Mouse (Mus musculus) intestine, embryonic 15.5 days (tissue): Measurements from ENCODE around the gene Clec4g. TPM values are rescaled to one million over a fixed set of nuclear protein-coding genes. Genes with fewer than 3 reads are reported as not detected.

Source experiments
- ATAC-seq: fragments of 200-750 bp; cut with Nextera tagmentation; 2 replicates; pipeline ENCODE4 v1.8.0; 2017; ENCODE audit warnings: moderate TSS enrichment, moderate library complexity
- H3K27ac ChIP-seq: fragments of 300-500 bp; sonication (generic); 2 replicates; pipeline ENCODE4 v1.5.1; 2015; ENCODE audit warnings: mild to moderate bottlenecking, inconsistent platforms
- H3K27me3 ChIP-seq: fragments of 300-500 bp; sonication (generic); replicated peaks from 2 replicates; pipeline ENCODE4 v1.6.1; 2015; ENCODE audit warnings: inconsistent platforms
- H3K36me3 ChIP-seq: fragments of 300-500 bp; sonication (generic); 2 replicates; pipeline ENCODE4 v1.6.1; 2015; ENCODE audit warnings: inconsistent platforms
- H3K4me1 ChIP-seq: fragments of 300-500 bp; sonication (generic); replicated peaks from 2 replicates; pipeline ENCODE4 v1.6.1; 2015; ENCODE audit warnings: inconsistent platforms
- H3K4me2 ChIP-seq: fragments of 300-500 bp; sonication (generic); replicated peaks from 2 replicates; pipeline ENCODE4 v1.6.1; 2015; ENCODE audit warnings: mild to moderate bottlenecking, inconsistent platforms
- H3K4me3 ChIP-seq: fragments of 300-500 bp; sonication (generic); replicated peaks from 2 replicates; pipeline ENCODE4 v1.5.1; 2015; ENCODE audit warnings: inconsistent platforms
- H3K9ac ChIP-seq: fragments of 300-500 bp; sonication (generic); 2 replicates; pipeline ENCODE4 v1.6.1; 2015; ENCODE audit warnings: inconsistent platforms
- H3K9me3 ChIP-seq: fragments of 300-500 bp; sonication (generic); 2 replicates; pipeline ENCODE4 v1.6.1; 2016; ENCODE audit warnings: inconsistent platforms
- WGBS: fragments of 180-500 bp; shearing (Covaris S2); methylation state at CpG from one replicate; pipeline ENCODE4 v1.1.7; 2015; 5-methylcytosine and 5-hydroxymethylcytosine counted together
- polyA plus RNA-seq: library from polyadenylated mRNA; unstranded; fragments of >200 nt; fragmentation: Nextera tagmentation; extraction: Ambion mirVana; gene quantifications from 2 replicates; pipeline ENCODE4 v1.2.1, GENCODE M21; 2015

The Clec4g gene
- polyA plus RNA-seq, 1 experiment from 2014 or later: 0.40 TPM

DNA sequence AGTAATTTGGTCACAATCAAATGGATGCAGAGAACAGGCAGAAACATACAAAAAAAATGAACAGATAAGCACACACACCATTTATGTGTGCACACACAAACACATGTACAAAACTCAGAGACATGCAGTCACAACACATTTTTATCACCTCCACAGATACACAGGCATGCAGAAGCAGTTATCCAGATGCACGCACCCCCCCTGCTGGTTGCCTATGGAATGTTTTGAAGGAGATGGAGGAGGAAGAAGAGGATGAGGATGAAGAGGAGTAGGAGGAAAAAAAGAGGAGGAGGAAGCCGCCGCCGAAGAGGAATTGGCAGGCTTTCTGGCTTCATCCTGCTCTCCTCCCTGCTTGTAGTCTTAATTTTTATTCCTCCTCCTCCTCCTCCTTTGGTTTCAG is 14.7 kb downstream of the Clec4g start:
- Histone ChIP-seq H3K9me3 (no peaks in the 10 kb centered on the region), H3K4me2 (no peak overlapping the region), H3K27ac (no peak overlapping the region), H3K36me3 (no peaks in the 10 kb centered on the region), H3K4me1 (no peaks in the 10 kb centered on the region), H3K9ac (no peak overlapping the region), H3K4me3 (no peak overlapping the region), H3K27me3 (no peaks in the 10 kb centered on the region)
- ATAC-seq: no peak
- 58% methylated on average over 4 of the region's 4 CpGs for WGBS

DNA sequence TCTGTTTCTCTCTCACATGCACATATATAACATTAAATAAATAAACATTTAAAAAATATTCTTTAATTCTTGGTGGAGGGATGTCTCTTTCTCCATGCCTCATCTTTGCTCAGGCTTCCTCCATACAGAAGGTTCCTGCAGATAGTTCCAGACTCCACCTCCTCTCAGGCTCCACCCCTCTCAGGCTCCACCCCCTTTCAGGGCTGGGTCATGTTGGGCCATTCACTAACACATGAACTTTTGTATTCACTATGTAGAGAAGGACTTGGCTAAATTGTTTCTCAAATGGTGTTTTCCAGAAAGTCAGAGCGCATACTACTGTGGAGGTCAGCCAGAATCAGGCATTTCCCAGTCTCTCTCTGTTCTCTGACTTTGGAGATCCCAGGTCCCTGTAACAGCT is 19.0 kb downstream of the Clec4g start:
- H3K9me3 ChIP-seq: no peaks in the 10 kb centered on the region
- no peak overlapping the region for H3K4me3 ChIP-seq
- H3K27me3 ChIP-seq: no peaks in the 10 kb centered on the region
- H3K9ac ChIP-seq: no peak overlapping the region
- H3K27ac ChIP-seq: no peak overlapping the region
- no peak overlapping the region for H3K4me2 ChIP-seq
- H3K4me1 ChIP-seq: no peaks in the 10 kb centered on the region
- no peaks in the 10 kb centered on the region for H3K36me3 ChIP-seq
- 93% methylated on average over 1 of the region's 1 CpGs for WGBS
- no peak for ATAC-seq

DNA sequence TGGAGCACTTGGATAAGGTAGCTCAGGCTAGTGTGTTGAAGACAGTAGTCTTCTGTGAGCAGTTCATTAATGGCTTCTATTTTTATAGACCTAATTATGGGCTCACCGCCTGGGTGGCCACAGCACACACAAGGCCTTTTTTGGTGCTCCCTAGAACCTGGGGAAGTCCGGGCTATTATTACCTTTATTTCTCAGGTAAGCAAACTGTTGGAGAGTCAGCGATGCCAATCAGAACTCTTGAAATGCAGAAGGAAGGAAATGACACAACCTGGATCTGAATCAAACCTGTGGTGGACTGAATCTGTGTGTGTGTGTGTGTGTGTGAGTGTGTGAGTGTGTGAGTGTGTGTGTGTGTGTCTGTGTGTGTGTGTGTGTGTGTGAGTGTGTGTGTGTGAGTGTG is 26.3 kb downstream of the Clec4g start, which contains the start of gene Fcer2a:
TSS of gene Fcer2a (minus strand) at position 55 of the 400 bp plus-strand sequence.
- Histone ChIP-seq H3K9ac (no peak within 1 kb of the TSS), H3K4me3 (no peak within 1 kb of the TSS), H3K36me3 (no peaks in the 10 kb centered on the region), H3K4me1 (no peaks in the 10 kb centered on the region), H3K27ac (no peak within 1 kb of the TSS), H3K9me3 (no peaks in the 10 kb centered on the region), H3K27me3 (no peaks in the 10 kb centered on the region), H3K4me2 (no peak within 1 kb of the TSS)
- no peak for ATAC-seq
- WGBS: 81% methylated on average over 3 of the region's 3 CpGs

DNA sequence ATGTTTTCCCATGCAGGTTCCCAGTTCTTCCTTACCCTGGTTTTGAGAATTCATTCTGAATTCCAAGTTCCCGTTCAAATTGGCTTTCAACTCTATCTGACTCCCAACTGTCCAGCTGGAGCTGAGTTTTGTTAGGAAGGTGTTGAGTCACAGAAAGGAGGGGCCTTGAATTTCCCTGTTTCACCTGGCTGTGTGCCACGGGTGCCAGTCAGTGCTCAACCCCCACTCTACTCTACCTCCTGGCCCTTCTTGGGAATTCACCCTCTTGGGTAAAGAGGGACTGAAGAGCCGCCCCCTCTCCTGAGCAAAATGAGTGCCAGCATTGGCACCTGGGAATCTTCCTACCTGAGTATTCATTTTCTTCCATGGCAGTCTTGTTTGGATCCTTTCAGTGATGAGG is 29.7 kb downstream of the Clec4g start:
- H3K4me3 ChIP-seq: no peak overlapping the region
- ATAC-seq: no peak
- no peak overlapping the region for H3K4me2 ChIP-seq
- no peak overlapping the region for H3K9ac ChIP-seq
- H3K36me3 ChIP-seq: no peaks in the 10 kb centered on the region
- no peaks in the 10 kb centered on the region for H3K4me1 ChIP-seq
- no peaks in the 10 kb centered on the region for H3K27me3 ChIP-seq
- 71% methylated on average over 3 of the region's 3 CpGs for WGBS
- H3K27ac ChIP-seq: no peak overlapping the region
- H3K9me3 ChIP-seq: no peaks in the 10 kb centered on the region

DNA sequence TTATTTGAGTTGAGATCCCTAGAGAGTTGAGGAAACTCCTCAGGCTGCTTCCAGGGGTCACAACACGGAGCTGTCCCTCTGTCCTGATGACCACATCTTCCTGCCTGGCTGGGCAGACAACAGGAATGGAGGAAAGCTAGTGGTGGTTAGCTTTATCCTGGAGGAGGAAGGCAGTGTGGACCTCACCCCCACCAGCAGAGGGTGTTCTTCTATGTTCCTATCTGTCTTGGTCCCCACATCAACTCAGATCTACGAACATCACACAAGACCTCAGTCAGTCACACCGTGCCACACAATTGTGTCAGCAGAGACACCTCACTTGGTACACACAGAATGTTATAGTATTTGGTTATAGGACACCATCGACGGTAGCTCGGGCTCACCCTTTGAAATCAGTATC is 32.9 kb downstream of the Clec4g start:
- Histone ChIP-seq H3K27me3 (no peaks in the 10 kb centered on the region), H3K4me1 (no peaks in the 10 kb centered on the region), H3K4me2 (no peak overlapping the region), H3K9me3 (no peaks in the 10 kb centered on the region), H3K36me3 (no peaks in the 10 kb centered on the region), H3K27ac (no peak overlapping the region), H3K4me3 (no peak overlapping the region), H3K9ac (no peak overlapping the region)
- no peak for ATAC-seq
- 71% methylated on average over 6 of the region's 6 CpGs for WGBS

DNA sequence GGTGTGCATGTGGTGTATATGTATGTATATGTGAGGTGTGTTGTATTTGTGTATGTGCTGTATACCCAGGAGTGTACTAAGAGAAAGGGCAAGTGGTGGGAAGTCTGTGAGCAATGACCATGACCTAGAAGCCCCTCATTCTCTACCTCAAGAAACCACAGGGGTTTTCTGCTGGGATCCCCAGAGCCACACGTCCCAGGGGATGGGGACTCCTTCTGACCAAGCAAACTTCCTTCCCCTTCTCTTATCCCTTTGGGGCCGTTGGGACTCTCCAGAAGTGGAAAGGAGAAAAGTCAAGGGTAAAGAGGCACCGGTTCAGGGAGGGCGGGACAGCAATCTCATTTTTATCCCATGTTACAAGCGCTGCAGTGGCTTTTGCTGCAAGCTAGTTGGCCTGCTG is 35.0 kb downstream of the Clec4g start:
- WGBS: 67% methylated on average over 5 of the region's 5 CpGs
- H3K9me3 ChIP-seq: no peaks in the 10 kb centered on the region
- no peak overlapping the region for H3K4me2 ChIP-seq
- H3K9ac ChIP-seq: no peak overlapping the region
- no peak overlapping the region for H3K4me3 ChIP-seq
- no peaks in the 10 kb centered on the region for H3K4me1 ChIP-seq
- no peak overlapping the region for H3K27ac ChIP-seq
- ATAC-seq: no peak
- no peaks in the 10 kb centered on the region for H3K27me3 ChIP-seq
- H3K36me3 ChIP-seq: no peaks in the 10 kb centered on the region; the same call in 1 of the 2 replicates

DNA sequence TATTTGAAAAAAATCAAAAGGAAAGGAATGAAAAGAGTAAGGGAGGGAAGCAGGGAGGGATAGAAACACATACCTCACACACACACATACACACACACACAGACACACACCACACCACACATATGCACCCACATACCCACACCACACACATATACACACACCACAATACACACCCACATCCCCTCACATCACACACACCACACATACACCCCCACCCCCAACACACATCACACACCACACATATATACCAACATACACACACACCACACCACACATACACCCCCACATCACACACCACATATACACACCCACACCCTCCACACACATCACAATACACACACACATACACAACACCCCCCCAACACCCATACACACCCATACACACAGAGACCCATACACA is 35.9 kb downstream of the Clec4g start:
- no peak for ATAC-seq
- Histone ChIP-seq H3K27ac (no peak overlapping the region), H3K4me1 (no peaks in the 10 kb centered on the region; the same call in 1 of the 2 replicates)

DNA sequence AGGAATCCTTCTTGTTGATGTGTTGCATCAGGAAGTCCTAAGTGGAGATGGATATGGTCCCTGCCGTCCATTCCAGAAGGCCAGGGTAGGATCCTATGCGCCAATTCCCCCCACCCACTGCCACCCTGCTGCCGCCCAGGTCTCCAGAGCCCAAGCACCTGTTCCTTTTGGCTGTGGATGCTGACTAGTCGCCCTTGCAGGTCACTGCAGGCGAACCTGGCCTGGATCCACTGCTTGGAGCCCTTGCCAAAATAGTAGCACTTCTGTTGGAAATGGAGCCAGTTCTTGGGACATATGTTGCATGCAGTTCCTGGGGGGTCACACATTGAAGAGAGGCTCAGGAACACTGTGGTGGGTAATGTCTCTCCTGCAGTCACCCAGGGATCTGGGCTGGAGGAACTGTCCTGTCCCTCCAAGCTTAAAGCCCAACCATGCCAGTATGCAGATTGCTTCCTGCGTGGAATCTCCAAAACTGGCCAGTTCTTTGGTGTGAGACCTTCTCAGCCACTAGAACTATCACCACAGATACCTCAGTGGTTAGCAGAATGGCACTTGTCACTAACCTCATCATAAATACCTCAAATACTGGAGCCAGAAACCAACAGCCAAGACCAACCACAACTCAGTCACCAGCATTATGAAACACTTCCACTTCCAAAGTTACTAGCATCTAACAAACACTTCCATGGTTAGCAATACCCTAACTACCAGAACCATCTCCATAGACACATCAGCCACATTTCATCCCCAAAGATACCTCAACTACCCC is 36.9 kb downstream of the Clec4g start:
- H3K36me3 ChIP-seq: peaks cover 14% of the 10 kb centered on the region
- H3K9me3 ChIP-seq: no peaks in the 10 kb centered on the region
- H3K4me1 ChIP-seq: no peaks in the 10 kb centered on the region; the same call in 1 of the 2 replicates
- 79% methylated on average over 6 of the region's 6 CpGs for WGBS
- H3K4me3 ChIP-seq: no peak overlapping the region
- H3K27ac ChIP-seq: no peak overlapping the region
- H3K4me2 ChIP-seq: no peak overlapping the region
- no peak for ATAC-seq
- no peaks in the 10 kb centered on the region for H3K27me3 ChIP-seq
- H3K9ac ChIP-seq: no peak overlapping the region

More for the DNA sequence above, 35.9 kb downstream of the Clec4g start:
- Histone ChIP-seq H3K27me3 (no peaks in the 10 kb centered on the region), H3K4me2 (no peak overlapping the region), H3K36me3 (peaks cover 6% of the 10 kb centered on the region), H3K4me3 (no peak overlapping the region), H3K9me3 (no peaks in the 10 kb centered on the region), H3K9ac (no peak overlapping the region)

DNA sequence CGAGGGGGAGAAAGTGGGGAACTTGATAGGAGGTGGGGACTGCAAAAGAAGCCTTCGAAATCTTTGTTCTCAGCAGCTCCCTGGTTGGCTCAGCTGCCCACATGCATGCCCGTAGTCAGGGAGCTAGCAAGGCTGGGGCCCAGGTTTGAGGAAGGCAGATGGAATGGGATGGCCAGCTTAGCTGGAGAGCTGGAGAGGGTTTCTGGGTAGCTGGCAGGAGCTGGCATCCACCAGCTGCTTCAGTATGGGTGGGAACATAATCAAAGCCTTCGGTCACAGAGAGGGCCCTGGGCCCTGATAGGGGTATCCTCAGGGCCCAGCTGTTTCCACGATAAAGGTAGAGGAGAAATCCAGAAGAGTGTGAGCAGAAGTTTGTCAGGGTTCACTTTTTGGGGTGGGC is 38.0 kb downstream of the Clec4g start:
- Histone ChIP-seq H3K4me2 (no peak overlapping the region), H3K9ac (no peak overlapping the region), H3K36me3 (peaks cover 14% of the 10 kb centered on the region), H3K27me3 (no peaks in the 10 kb centered on the region), H3K9me3 (no peaks in the 10 kb centered on the region), H3K4me3 (no peak overlapping the region), H3K4me1 (peaks cover 5% of the 10 kb centered on the region), H3K27ac (no peak overlapping the region)
- WGBS: 95% methylated on average over 5 of the region's 5 CpGs
- no peak for ATAC-seq

DNA sequence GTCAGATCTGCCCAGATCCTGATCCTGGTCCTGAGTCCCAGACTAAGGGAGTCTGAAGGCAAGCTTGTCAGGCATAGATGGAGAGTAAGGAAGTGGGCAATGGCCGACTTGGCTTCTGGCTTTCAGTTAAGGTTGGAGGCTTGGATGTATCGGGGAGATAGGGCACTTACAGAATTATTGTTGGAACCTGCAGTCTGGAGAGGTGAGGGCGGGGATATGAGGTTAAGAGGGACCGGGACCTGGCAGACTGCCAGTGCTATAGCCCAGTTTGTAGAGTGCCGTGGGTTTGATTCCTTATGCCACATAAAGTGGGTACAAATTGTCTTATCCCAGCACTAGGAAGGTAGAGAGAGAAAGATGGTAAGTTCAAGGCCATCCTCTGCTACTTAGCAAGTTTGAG is 40.8 kb downstream of the Clec4g start:
- Histone ChIP-seq H3K27me3 (no peaks in the 10 kb centered on the region), H3K9me3 (no peaks in the 10 kb centered on the region), H3K27ac (no peak overlapping the region), H3K4me3 (no peak overlapping the region), H3K4me2 (no peak overlapping the region), H3K36me3 (peaks cover 14% of the 10 kb centered on the region), H3K9ac (no peak overlapping the region), H3K4me1 (peaks cover 7% of the 10 kb centered on the region)
- WGBS: 83% methylated on average over 5 of the region's 5 CpGs
- ATAC-seq: no peak

DNA sequence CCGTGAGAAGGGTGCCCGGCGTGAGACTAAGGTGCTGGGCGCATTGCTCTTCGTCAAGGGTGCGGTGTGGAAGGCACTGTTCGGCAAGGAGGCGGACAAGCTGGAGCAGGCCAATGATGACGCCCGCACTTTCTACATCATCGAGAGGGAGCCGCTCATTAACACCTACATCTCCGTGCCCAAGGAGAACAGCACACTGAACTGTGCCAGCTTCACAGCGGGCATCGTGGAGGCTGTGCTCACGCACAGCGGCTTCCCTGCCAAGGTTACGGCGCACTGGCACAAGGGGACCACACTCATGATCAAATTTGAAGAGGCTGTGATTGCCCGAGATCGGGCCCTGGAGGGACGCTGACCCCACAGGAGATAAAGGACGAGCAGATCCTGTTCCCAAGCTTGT is 41.2 kb downstream of the Clec4g start:
- Histone ChIP-seq H3K9me3 (no peaks in the 10 kb centered on the region), H3K9ac (no peak overlapping the region), H3K4me1 (peaks cover 7% of the 10 kb centered on the region), H3K27me3 (no peaks in the 10 kb centered on the region), H3K36me3 (peaks cover 14% of the 10 kb centered on the region), H3K4me3 (no peak overlapping the region), H3K4me2 (no peak overlapping the region), H3K27ac (no peak overlapping the region)
- ATAC-seq: no peak
- WGBS: 96% methylated on average over 23 of the region's 23 CpGs

DNA sequence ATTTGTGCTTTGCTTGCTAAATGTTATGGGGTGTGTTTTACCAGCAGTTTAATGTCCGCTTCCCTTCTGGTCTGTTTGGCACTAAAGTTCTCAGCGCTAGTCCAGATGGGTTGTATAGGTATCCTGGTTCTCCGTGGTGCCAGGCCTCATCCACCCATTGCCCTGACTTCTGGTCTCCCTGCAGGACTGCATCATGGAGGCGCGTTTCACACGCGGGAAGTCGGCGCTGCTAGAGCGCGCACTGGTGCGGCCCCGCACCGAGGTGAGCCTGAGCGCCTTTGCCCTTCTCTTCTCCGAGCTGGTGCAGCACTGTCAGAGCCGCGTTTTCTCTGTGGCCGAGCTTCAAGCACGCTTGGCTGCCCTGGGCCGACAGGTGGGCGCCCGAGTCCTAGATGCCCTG is 41.6 kb downstream of the Clec4g start:
- H3K36me3 ChIP-seq: peaks cover 14% of the 10 kb centered on the region
- no peak for ATAC-seq
- peaks cover 7% of the 10 kb centered on the region for H3K4me1 ChIP-seq
- H3K27me3 ChIP-seq: no peaks in the 10 kb centered on the region
- H3K9me3 ChIP-seq: no peaks in the 10 kb centered on the region
- H3K27ac ChIP-seq: no peak overlapping the region
- 98% methylated on average over 22 of the region's 23 CpGs for WGBS
- H3K9ac ChIP-seq: no peak overlapping the region
- H3K4me2 ChIP-seq: no peak overlapping the region
- H3K4me3 ChIP-seq: no peak overlapping the region

DNA sequence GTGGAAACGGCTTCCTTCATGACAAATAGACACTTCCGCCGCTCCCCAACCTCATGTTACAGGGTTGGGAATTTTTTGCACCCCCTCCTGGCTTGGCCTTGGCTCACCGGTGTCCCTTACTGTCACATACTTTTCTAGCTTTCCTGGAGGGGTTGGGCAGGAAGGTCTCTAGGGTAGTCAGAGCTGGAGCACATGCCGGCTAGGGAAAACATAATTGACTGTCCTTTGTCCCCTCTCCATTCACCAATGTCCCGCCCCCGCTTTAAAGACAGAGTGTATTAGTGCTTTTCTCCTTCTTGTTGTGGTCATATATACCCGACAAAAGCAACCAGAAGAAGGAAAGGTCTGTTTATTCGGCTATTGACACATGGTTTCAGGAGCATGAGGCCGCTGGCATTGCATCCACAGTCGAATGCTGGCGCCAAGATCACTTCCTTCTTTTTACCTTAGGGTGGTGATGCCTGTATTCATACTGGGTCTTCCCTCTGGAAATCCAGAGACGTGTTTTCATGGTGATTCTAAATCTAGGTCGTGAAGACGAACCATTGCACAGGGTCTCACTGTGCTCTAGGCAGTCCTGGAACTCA is 43.4 kb downstream of the Clec4g start:
- Histone ChIP-seq H3K9ac (peak overlapping the region; percentile 88), H3K4me1 (peaks cover 7% of the 10 kb centered on the region), H3K27ac (peak overlapping the region; percentile 95), H3K4me3 (peak overlapping the region; percentile 77), H3K4me2 (peak overlapping the region; percentile 75), H3K36me3 (peaks cover 14% of the 10 kb centered on the region), H3K27me3 (no peaks in the 10 kb centered on the region), H3K9me3 (no peaks in the 10 kb centered on the region)
- ATAC-seq: peak; percentile 29
- 3% methylated on average over 15 of the region's 15 CpGs for WGBS
